Mouse (Mus musculus) liver (tissue): ENCODE results near the gene G3bp2.
A peak's percentile ranks its signal among the peaks of the same experiment; 100 is the strongest.

ENCODE experiments used
- DNase-seq: peaks from one replicate; pipeline ENCODE4 v3.0.0-alpha.2; 2020; ENCODE audit warnings: mixed read lengths

The G3bp2 gene

GRCm38 (mm10) chr5:92098351-92099109 lies 15.0 kb upstream of the G3bp2 start:
- DNase-seq = no peak

GRCm38 (mm10) chr5:92097779-92098178 lies 14.3 kb upstream of the G3bp2 start:
- no peak for DNase-seq

- DNase-seq = no peak
Observed at GRCm38 (mm10) chr5:92096786-92097185, 13.3 kb upstream of the G3bp2 start.

- DNase-seq = no peak
Observed at GRCm38 (mm10) chr5:92094062-92094415, 10.5 kb upstream of the G3bp2 start.

- DNase-seq = no peak
Observed at GRCm38 (mm10) chr5:92093263-92094061, 9.9 kb upstream of the G3bp2 start.

- DNase-seq = no peak
Observed at GRCm38 (mm10) chr5:92087469-92087868, 4.0 kb upstream of the G3bp2 start.

GRCm38 (mm10) chr5:92085821-92086550 lies 2.5 kb upstream of the G3bp2 start:
- DNase-seq = no peak

- DNase-seq = no peak
Observed at GRCm38 (mm10) chr5:92085246-92085645, 1.7 kb upstream of the G3bp2 start.

GRCm38 (mm10) chr5:92082821-92083401 lies 608 bp downstream of the G3bp2 start:
- peak; percentile 79 for DNase-seq

- no peak for DNase-seq
Observed at GRCm38 (mm10) chr5:92081326-92081725, 2.2 kb downstream of the G3bp2 start.

- no peak for DNase-seq
Observed at GRCm38 (mm10) chr5:92080400-92080799, 3.1 kb downstream of the G3bp2 start.

- peak; percentile 33 for DNase-seq
Observed at GRCm38 (mm10) chr5:92079304-92079703, 4.2 kb downstream of the G3bp2 start.

GRCm38 (mm10) chr5:92078751-92079150 lies 4.8 kb downstream of the G3bp2 start:
- no peak for DNase-seq

GRCm38 (mm10) chr5:92076273-92076672 lies 7.2 kb downstream of the G3bp2 start:
- DNase-seq = no peak

GRCm38 (mm10) chr5:92074061-92074460 lies 9.5 kb downstream of the G3bp2 start:
- DNase-seq = peak; percentile 66

- no peak for DNase-seq
Observed at GRCm38 (mm10) chr5:92063192-92063591, 20.3 kb downstream of the G3bp2 start.

GRCm38 (mm10) chr5:92052866-92053265 lies 30.7 kb downstream of the G3bp2 start:
- DNase-seq = no peak

- DNase-seq = no peak
Observed at GRCm38 (mm10) chr5:92050419-92050818, 33.1 kb downstream of the G3bp2 start.

- DNase-seq = no peak
Observed at GRCm38 (mm10) chr5:92043783-92044182, 39.7 kb downstream of the G3bp2 start, which contains the start of gene Cdkl2. Gene Cdkl2, minus strand, starts transcription at chr5:92043883.

- DNase-seq = peak; percentile 96
Observed at GRCm38 (mm10) chr5:92042377-92043348, 40.9 kb downstream of the G3bp2 start.

- DNase-seq = no peak
Observed at GRCm38 (mm10) chr5:92019960-92020359, 63.6 kb downstream of the G3bp2 start.

- DNase-seq = no peak
Observed at GRCm38 (mm10) chr5:92011756-92012155, 71.8 kb downstream of the G3bp2 start.
